Mouse (Mus musculus) bone marrow macrophage, adult 2 months (primary cell): ENCODE results near the gene Dctn5.

Source experiments
- CTCF ChIP-seq: IDR thresholded peaks from 2 replicates; pipeline ENCODE4 v1.5.1; 2012; ENCODE audit warnings: low read depth, mild to moderate bottlenecking, low read length, moderate library complexity
- POLR2A ChIP-seq: IDR thresholded peaks from 2 replicates; pipeline ENCODE4 v1.6.1; 2012; ENCODE audit warnings: mild to moderate bottlenecking, low read depth, low read length, borderline replicate concordance

- TF ChIP-seq CTCF, result no peak
- no peak for TF ChIP-seq POLR2A
Measured at GRCm38 (mm10) chr7:122098009-122098408, 34.8 kb upstream of the Dctn5 start.
